Mouse (Mus musculus): ENCODE results near the gene Khnyn. TPM values are rescaled to one million over a fixed set of nuclear protein-coding genes. Genes with fewer than 3 reads are reported as not detected.

Khnyn gene
- polyA plus RNA-seq, 1 experiment from 2014 or later = 8.7 TPM

- no peaks in the 10 kb centered on the region for H3K27me3 ChIP-seq (ENCODE audit: control insufficient read depth, insufficient read depth, low read length)
- no peak overlapping the region for H3K4me2 ChIP-seq
- no peak overlapping the region for H3K27ac ChIP-seq (ENCODE audit: low read depth, low read length)
- no peak overlapping the region for H3K4me3 ChIP-seq (ENCODE audit: low read depth, low read length)
- H3K36me3 ChIP-seq (ENCODE audit: control insufficient read depth, insufficient read depth, low read length) = peaks cover 10% of the 10 kb centered on the region; the same call in 1 of the 2 replicates
- H3K9me3 ChIP-seq (ENCODE audit: control insufficient read depth, low read length) = no peaks in the 10 kb centered on the region
- WGBS = 85% methylated on average over 24 of the region's 24 CpGs
- H3K4me1 ChIP-seq (ENCODE audit: control insufficient read depth, insufficient read depth, low read length) = peaks cover 11% of the 10 kb centered on the region
- no peak overlapping the region for H3K9ac ChIP-seq (ENCODE audit: low read length)
- ATAC-seq (ENCODE audit: low FRiP score) (no peak), DNase-seq (ENCODE audit: low spot score, missing footprints) (peak; percentile 62)
Observed at GRCm38 (mm10) chr14:55886571-55887382, 2.0 kb downstream of the Khnyn start.

GRCm38 (mm10) chr14:55897671-55898070 is 12.9 kb downstream of the Khnyn start:
- H3K9ac ChIP-seq (ENCODE audit: low read length) = no peak overlapping the region
- H3K4me1 ChIP-seq (ENCODE audit: control insufficient read depth, insufficient read depth, low read length) = peaks cover 7% of the 10 kb centered on the region
- no peak overlapping the region for H3K4me3 ChIP-seq (ENCODE audit: low read depth, low read length)
- ATAC-seq (ENCODE audit: low FRiP score) = no peak
- H3K27me3 ChIP-seq (ENCODE audit: control insufficient read depth, insufficient read depth, low read length) = no peaks in the 10 kb centered on the region
- H3K27ac ChIP-seq (ENCODE audit: low read depth, low read length) = no peak overlapping the region
- H3K4me2 ChIP-seq = no peak overlapping the region
- WGBS = 93% methylated on average over 12 of the region's 12 CpGs
- peak; percentile 35 for DNase-seq (ENCODE audit: low spot score, missing footprints)
- H3K36me3 ChIP-seq (ENCODE audit: control insufficient read depth, insufficient read depth, low read length) = peaks cover 19% of the 10 kb centered on the region
- no peaks in the 10 kb centered on the region for H3K9me3 ChIP-seq (ENCODE audit: control insufficient read depth, low read length)

- Histone ChIP-seq H3K36me3 (ENCODE audit: control insufficient read depth, insufficient read depth, low read length) (peaks cover 17% of the 10 kb centered on the region), H3K9me3 (ENCODE audit: control insufficient read depth, low read length) (no peaks in the 10 kb centered on the region), H3K4me3 (ENCODE audit: low read depth, low read length) (no peak overlapping the region), H3K4me1 (ENCODE audit: control insufficient read depth, insufficient read depth, low read length) (peaks cover 7% of the 10 kb centered on the region), H3K9ac (ENCODE audit: low read length) (no peak overlapping the region), H3K27ac (ENCODE audit: low read depth, low read length) (no peak overlapping the region), H3K27me3 (ENCODE audit: control insufficient read depth, insufficient read depth, low read length) (no peaks in the 10 kb centered on the region; the same call in 1 of the 2 replicates), H3K4me2 (no peak overlapping the region)
- no peak for ATAC-seq (ENCODE audit: low FRiP score)
- DNase-seq (ENCODE audit: low spot score, missing footprints) = peak; percentile 64
- WGBS = 88% methylated on average over 7 of the region's 7 CpGs
Observed at GRCm38 (mm10) chr14:55898947-55899346, 14.2 kb downstream of the Khnyn start.

GRCm38 (mm10) chr14:55899701-55900413 is 15.1 kb downstream of the Khnyn start, which contains the start of gene Sdr39u1:
Sdr39u1 (minus strand) TSS chr14:55900293.
- Histone ChIP-seq H3K4me1 (ENCODE audit: control insufficient read depth, insufficient read depth, low read length) (peaks cover 7% of the 10 kb centered on the region), H3K27me3 (ENCODE audit: control insufficient read depth, insufficient read depth, low read length) (no peaks in the 10 kb centered on the region; the same call in 1 of the 2 replicates), H3K4me3 (ENCODE audit: low read depth, low read length) (peak within 1 kb of the TSS; percentile 35), H3K36me3 (ENCODE audit: control insufficient read depth, insufficient read depth, low read length) (peaks cover 13% of the 10 kb centered on the region), H3K4me2 (peak within 1 kb of the TSS; percentile 69), H3K9ac (ENCODE audit: low read length) (peak within 1 kb of the TSS; percentile 72), H3K27ac (ENCODE audit: low read depth, low read length) (no peak within 1 kb of the TSS), H3K9me3 (ENCODE audit: control insufficient read depth, low read length) (no peaks in the 10 kb centered on the region)
- ATAC-seq (ENCODE audit: low FRiP score) (peak; percentile 91), DNase-seq (ENCODE audit: low spot score, missing footprints) (peak; percentile 97)
- WGBS = 4% methylated on average over 39 of the region's 39 CpGs

GRCm38 (mm10) chr14:55900414-55900755 is 15.6 kb downstream of the Khnyn start:
- WGBS = 7% methylated on average over 12 of the region's 12 CpGs
- Histone ChIP-seq H3K36me3 (ENCODE audit: control insufficient read depth, insufficient read depth, low read length) (peaks cover 8% of the 10 kb centered on the region), H3K27me3 (ENCODE audit: control insufficient read depth, insufficient read depth, low read length) (no peaks in the 10 kb centered on the region; the same call in 1 of the 2 replicates), H3K9me3 (ENCODE audit: control insufficient read depth, low read length) (no peaks in the 10 kb centered on the region), H3K27ac (ENCODE audit: low read depth, low read length) (no peak overlapping the region), H3K4me1 (ENCODE audit: control insufficient read depth, insufficient read depth, low read length) (peaks cover 7% of the 10 kb centered on the region), H3K4me2 (peak overlapping the region; percentile 69), H3K4me3 (ENCODE audit: low read depth, low read length) (peak overlapping the region; percentile 35), H3K9ac (ENCODE audit: low read length) (peak overlapping the region; percentile 72)
- ATAC-seq (ENCODE audit: low FRiP score) (0 out of 2 replicates have a peak, but pooled peaks have one; percentile 25), DNase-seq (ENCODE audit: low spot score, missing footprints) (no peak)

GRCm38 (mm10) chr14:55905518-55905917 is 20.8 kb downstream of the Khnyn start:
- ATAC-seq (ENCODE audit: low FRiP score) (no peak), DNase-seq (ENCODE audit: low spot score, missing footprints) (no peak)
- H3K27me3 ChIP-seq (ENCODE audit: control insufficient read depth, insufficient read depth, low read length) = no peaks in the 10 kb centered on the region; the same call in 1 of the 2 replicates
- H3K4me2 ChIP-seq = no peak overlapping the region
- WGBS = 47% methylated on average over 1 of the region's 1 CpGs
- H3K4me1 ChIP-seq (ENCODE audit: control insufficient read depth, insufficient read depth, low read length) = peaks cover 3% of the 10 kb centered on the region; the same call in 1 of the 2 replicates
- no peaks in the 10 kb centered on the region for H3K9me3 ChIP-seq (ENCODE audit: control insufficient read depth, low read length)
- H3K27ac ChIP-seq (ENCODE audit: low read depth, low read length) = no peak overlapping the region
- H3K4me3 ChIP-seq (ENCODE audit: low read depth, low read length) = no peak overlapping the region
- no peaks in the 10 kb centered on the region for H3K36me3 ChIP-seq (ENCODE audit: control insufficient read depth, insufficient read depth, low read length)
- no peak overlapping the region for H3K9ac ChIP-seq (ENCODE audit: low read length)

GRCm38 (mm10) chr14:55913406-55913805 is 28.7 kb downstream of the Khnyn start:
- Histone ChIP-seq H3K9me3 (ENCODE audit: control insufficient read depth, low read length) (no peaks in the 10 kb centered on the region), H3K4me1 (ENCODE audit: control insufficient read depth, insufficient read depth, low read length) (no peaks in the 10 kb centered on the region), H3K4me3 (ENCODE audit: low read depth, low read length) (no peak overlapping the region), H3K4me2 (no peak overlapping the region), H3K36me3 (ENCODE audit: control insufficient read depth, insufficient read depth, low read length) (no peaks in the 10 kb centered on the region), H3K9ac (ENCODE audit: low read length) (no peak overlapping the region), H3K27ac (ENCODE audit: low read depth, low read length) (no peak overlapping the region), H3K27me3 (ENCODE audit: control insufficient read depth, insufficient read depth, low read length) (no peaks in the 10 kb centered on the region)
- no peak for ATAC-seq (ENCODE audit: low FRiP score)
- DNase-seq (ENCODE audit: low spot score, missing footprints) = no peak
- WGBS = 58% methylated on average over 4 of the region's 4 CpGs

GRCm38 (mm10) chr14:55918240-55919082 is 33.7 kb downstream of the Khnyn start:
- H3K9me3 ChIP-seq (ENCODE audit: control insufficient read depth, low read length) = no peaks in the 10 kb centered on the region
- peak; percentile 98 for DNase-seq (ENCODE audit: low spot score, missing footprints)
- 43% methylated on average over 14 of the region's 14 CpGs for WGBS
- H3K27ac ChIP-seq (ENCODE audit: low read depth, low read length) = no peak overlapping the region
- no peaks in the 10 kb centered on the region for H3K36me3 ChIP-seq (ENCODE audit: control insufficient read depth, insufficient read depth, low read length)
- peak; percentile 70; the same call in 1 of the 2 replicates for ATAC-seq (ENCODE audit: low FRiP score)
- H3K9ac ChIP-seq (ENCODE audit: low read length) = peak overlapping the region; percentile 38; the same call in 1 of the 2 replicates
- no peaks in the 10 kb centered on the region; the same call in 1 of the 2 replicates for H3K4me1 ChIP-seq (ENCODE audit: control insufficient read depth, insufficient read depth, low read length)
- no peaks in the 10 kb centered on the region for H3K27me3 ChIP-seq (ENCODE audit: control insufficient read depth, insufficient read depth, low read length)
- H3K4me2 ChIP-seq = peak overlapping the region; percentile 15; the same call in 1 of the 2 replicates
- H3K4me3 ChIP-seq (ENCODE audit: low read depth, low read length) = no peak overlapping the region

Data from midbrain, embryonic 11.5 days (tissue).